Mouse (Mus musculus) neural tube, embryonic 14.5 days (tissue): ENCODE data around the gene Sptbn1. TPM values are rescaled to one million over a fixed set of nuclear protein-coding genes. Genes with fewer than 3 reads are reported as not detected.

ENCODE experiments used
- ATAC-seq: fragments of 200-750 bp; cut with Nextera tagmentation; 2 replicates; pipeline ENCODE4 v1.8.0; 2017; ENCODE audit warnings: low read depth, mild to moderate bottlenecking, moderate TSS enrichment, moderate library complexity
- H3K27ac ChIP-seq: fragments of 300-500 bp; sonication (generic); 2 replicates; pipeline ENCODE4 v1.5.1; 2014; ENCODE audit warnings: low read depth, mild to moderate bottlenecking, control low read depth, low read length, moderate library complexity, mixed read lengths
- H3K27me3 ChIP-seq: fragments of 300-500 bp; sonication (generic); 2 replicates; pipeline ENCODE4 v1.6.1; 2014; ENCODE audit warnings: low read length; ENCODE audit not compliant: control insufficient read depth, insufficient read depth
- H3K36me3 ChIP-seq: fragments of 300-500 bp; sonication (generic); 2 replicates; pipeline ENCODE4 v1.6.1; 2014; ENCODE audit warnings: low read length, mixed read lengths; ENCODE audit not compliant: control insufficient read depth, insufficient read depth
- H3K4me1 ChIP-seq: fragments of 300-500 bp; sonication (generic); 2 replicates; pipeline ENCODE4 v1.6.1; 2014; ENCODE audit warnings: low read length; ENCODE audit not compliant: control insufficient read depth, insufficient read depth
- H3K4me2 ChIP-seq: fragments of 300-500 bp; sonication (generic); 2 replicates; pipeline ENCODE4 v1.6.1; 2014; ENCODE audit warnings: mild to moderate bottlenecking, low read depth, low read length, control low read depth
- H3K4me3 ChIP-seq: fragments of 300-500 bp; sonication (generic); 2 replicates; pipeline ENCODE4 v1.5.1; 2014; ENCODE audit warnings: low read depth, low read length, control low read depth, mixed read lengths
- H3K9ac ChIP-seq: fragments of 300-500 bp; sonication (generic); replicated peaks from 2 replicates; pipeline ENCODE4 v1.6.1; 2014; ENCODE audit warnings: low read depth, mild to moderate bottlenecking, control low read depth, low read length, mixed read lengths
- H3K9me3 ChIP-seq: fragments of 300-500 bp; sonication (generic); 2 replicates; pipeline ENCODE4 v1.6.1; 2016; ENCODE audit warnings: low read length; ENCODE audit not compliant: control insufficient read depth
- WGBS: fragments of 180-500 bp; shearing (Covaris S2); extraction: QIAGEN DNeasy Blood & Tissue Kit; methylation state at CpG from one replicate; pipeline ENCODE4 v1.1.7; 2014; 5-methylcytosine and 5-hydroxymethylcytosine counted together
- polyA plus RNA-seq: library from polyadenylated mRNA; unstranded; fragments of >200 nt; fragmentation: Nextera tagmentation; extraction: Ambion mirVana; gene quantifications from 2 replicates; pipeline ENCODE4 v1.2.1, GENCODE M21; 2014

Gene Sptbn1
- polyA plus RNA-seq, 1 experiment from 2014 or later: 201 TPM

- H3K27me3 ChIP-seq: no peaks in the 10 kb centered on the region
- no peak overlapping the region for H3K9ac ChIP-seq
- H3K4me2 ChIP-seq: no peak overlapping the region
- no peaks in the 10 kb centered on the region for H3K36me3 ChIP-seq
- ATAC-seq: no peak
- no peaks in the 10 kb centered on the region for H3K9me3 ChIP-seq
- H3K27ac ChIP-seq: no peak overlapping the region
- WGBS: 92% methylated on average over 1 of the region's 1 CpGs
- H3K4me1 ChIP-seq: peaks cover 5% of the 10 kb centered on the region
- H3K4me3 ChIP-seq: no peak overlapping the region
Measured at GRCm38 (mm10) chr11:30161744-30162143, 106.2 kb downstream of the Sptbn1 start.

DNA sequence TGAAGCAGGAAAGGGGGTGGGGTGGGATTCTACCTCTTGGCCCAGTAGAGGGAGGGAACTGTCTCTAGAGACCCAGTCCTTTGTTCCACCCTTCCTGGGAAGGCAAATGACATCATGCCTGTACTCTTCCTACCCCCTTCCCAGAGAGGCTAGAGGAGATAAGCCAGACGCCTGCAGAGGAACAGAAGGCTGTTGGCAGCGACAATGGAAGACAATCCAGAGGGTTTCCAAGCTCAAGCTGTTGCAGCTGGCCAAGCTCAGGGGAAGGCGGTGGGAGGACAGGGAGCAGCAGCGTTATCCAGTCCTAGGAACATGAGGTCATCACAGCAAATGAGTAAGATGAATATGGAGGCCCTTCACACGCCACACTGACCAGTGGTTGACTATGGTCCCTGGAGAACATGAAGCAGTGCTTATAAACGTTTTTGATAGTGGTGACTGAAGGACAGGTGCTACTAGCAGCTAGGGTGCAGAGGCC is 106.8 kb downstream of the Sptbn1 start:
- ATAC-seq: peak; percentile 22; the same call in 1 of the 2 replicates

GRCm38 (mm10) chr11:30160625-30161172 is 107.3 kb downstream of the Sptbn1 start:
- no peaks in the 10 kb centered on the region for H3K9me3 ChIP-seq
- 74% methylated on average over 4 of the region's 4 CpGs for WGBS
- no peak overlapping the region for H3K4me2 ChIP-seq

More for the DNA sequence above, 106.8 kb downstream of the Sptbn1 start:
- peaks cover 5% of the 10 kb centered on the region for H3K4me1 ChIP-seq
- H3K27me3 ChIP-seq: no peaks in the 10 kb centered on the region
- no peak overlapping the region for H3K4me3 ChIP-seq
- H3K36me3 ChIP-seq: no peaks in the 10 kb centered on the region
- H3K4me2 ChIP-seq: no peak overlapping the region
- H3K27ac ChIP-seq: no peak overlapping the region
- 47% methylated on average over 6 of the region's 6 CpGs for WGBS
- H3K9ac ChIP-seq: no peak overlapping the region
- H3K9me3 ChIP-seq: no peaks in the 10 kb centered on the region

DNA sequence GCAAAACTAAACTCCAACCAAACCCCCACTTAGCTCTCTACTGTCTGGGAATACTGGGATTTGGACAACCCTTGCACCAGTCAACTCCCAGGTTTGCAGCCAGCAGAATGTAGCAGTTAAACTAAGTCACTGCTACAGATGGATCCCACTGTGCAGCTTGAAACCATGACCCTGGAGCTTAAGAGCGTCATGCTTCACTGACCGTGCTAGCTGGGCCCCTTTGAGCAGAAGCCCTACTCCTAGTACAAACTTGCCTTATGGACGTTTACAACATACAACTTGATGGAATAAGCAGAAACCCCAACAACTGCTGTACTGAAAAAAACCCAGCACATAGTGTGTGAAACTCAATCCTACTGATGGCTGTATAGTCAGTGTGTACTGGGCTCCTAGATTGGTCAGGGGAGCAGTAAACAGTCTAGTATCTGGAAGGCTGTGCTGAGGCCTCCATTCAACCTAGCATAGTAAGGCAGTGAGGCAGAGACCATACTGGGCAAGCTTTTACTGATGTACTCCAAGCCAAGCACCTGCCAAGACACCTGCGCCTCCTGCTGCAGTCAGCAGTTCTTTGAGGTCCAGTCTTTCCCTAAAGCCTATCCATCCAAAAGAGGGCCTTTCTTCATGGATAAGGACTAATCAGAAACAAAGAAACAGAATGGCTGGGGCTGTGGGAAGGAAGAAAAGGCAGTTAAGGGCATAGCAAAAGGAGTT is 108.3 kb downstream of the Sptbn1 start:
- no peaks in the 10 kb centered on the region for H3K9me3 ChIP-seq
- H3K4me3 ChIP-seq: no peak overlapping the region
- ATAC-seq: no peak
- H3K27ac ChIP-seq: no peak overlapping the region
- H3K4me2 ChIP-seq: no peak overlapping the region
- peaks cover 5% of the 10 kb centered on the region for H3K4me1 ChIP-seq
- no peak overlapping the region for H3K9ac ChIP-seq
- H3K27me3 ChIP-seq: no peaks in the 10 kb centered on the region
- 91% methylated on average over 4 of the region's 4 CpGs for WGBS
- no peaks in the 10 kb centered on the region for H3K36me3 ChIP-seq

More at GRCm38 (mm10) chr11:30160625-30161172, 107.3 kb downstream of the Sptbn1 start:
- peaks cover 5% of the 10 kb centered on the region for H3K4me1 ChIP-seq
- H3K27me3 ChIP-seq: no peaks in the 10 kb centered on the region
- no peak overlapping the region for H3K4me3 ChIP-seq
- no peak overlapping the region for H3K9ac ChIP-seq
- H3K27ac ChIP-seq: no peak overlapping the region
- ATAC-seq: peak; percentile 20; the same call in 1 of the 2 replicates
- H3K36me3 ChIP-seq: no peaks in the 10 kb centered on the region

DNA sequence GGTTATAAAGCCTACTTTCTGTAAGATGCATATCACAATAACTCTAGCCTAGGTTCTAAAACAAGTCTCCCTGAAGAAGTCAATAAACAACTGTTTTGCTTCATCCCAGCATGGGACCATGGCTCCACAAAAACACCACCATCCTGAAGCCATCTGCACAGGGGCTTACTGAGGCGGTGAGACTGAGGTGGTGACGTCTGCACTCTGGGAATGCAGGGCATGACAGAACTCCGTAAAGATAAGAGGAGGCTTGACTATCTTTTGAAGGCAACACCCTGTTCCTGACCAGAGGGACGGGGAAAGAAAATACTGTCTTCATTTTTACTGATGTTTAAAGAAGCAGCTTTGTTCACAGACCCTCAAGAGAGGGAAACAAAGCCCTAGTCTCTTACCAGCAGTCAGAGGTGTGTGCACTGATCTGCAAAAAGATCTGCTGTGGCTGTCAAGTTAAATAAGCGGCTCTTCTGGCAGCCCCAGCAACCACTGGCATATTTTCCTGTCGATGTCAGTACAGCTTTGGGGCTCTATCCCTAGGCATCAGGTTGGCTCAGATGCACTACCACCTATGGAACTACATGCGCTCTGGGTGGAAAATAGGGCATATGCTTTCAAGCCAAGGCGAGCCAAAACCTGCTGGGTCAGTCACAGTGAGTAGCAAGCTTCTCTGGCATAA is 109.8 kb downstream of the Sptbn1 start:
- Histone ChIP-seq H3K27me3 (no peaks in the 10 kb centered on the region), H3K36me3 (peaks cover 12% of the 10 kb centered on the region), H3K4me1 (peaks cover 5% of the 10 kb centered on the region), H3K9ac (no peak overlapping the region), H3K4me3 (no peak overlapping the region), H3K27ac (no peak overlapping the region), H3K4me2 (no peak overlapping the region), H3K9me3 (no peaks in the 10 kb centered on the region)
- 65% methylated on average over 8 of the region's 8 CpGs for WGBS
- no peak for ATAC-seq

DNA sequence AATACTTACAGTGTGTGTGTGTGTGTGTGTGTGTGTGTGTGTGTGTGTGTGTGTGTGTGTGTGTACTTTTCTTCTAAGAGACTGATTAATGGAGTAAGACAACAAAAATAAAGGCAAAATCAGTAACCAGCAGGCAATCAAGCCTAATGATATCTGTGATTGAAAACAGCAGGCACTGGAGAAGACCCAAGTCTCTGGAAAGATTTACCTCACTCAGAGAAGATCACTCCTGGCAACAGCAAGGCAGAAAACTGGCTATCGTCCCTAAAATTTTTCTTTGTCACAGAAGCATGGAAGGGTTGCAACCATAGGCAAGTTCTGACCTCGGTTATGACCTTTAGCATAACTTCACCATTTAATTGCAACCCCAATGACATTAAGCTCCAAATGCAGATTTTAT is 112.1 kb downstream of the Sptbn1 start:
- Histone ChIP-seq H3K27ac (no peak overlapping the region), H3K9ac (no peak overlapping the region), H3K9me3 (no peaks in the 10 kb centered on the region), H3K4me1 (no peaks in the 10 kb centered on the region), H3K4me2 (no peak overlapping the region), H3K27me3 (no peaks in the 10 kb centered on the region), H3K36me3 (peaks cover 30% of the 10 kb centered on the region), H3K4me3 (no peak overlapping the region)
- ATAC-seq: no peak
- WGBS: 84% methylated on average over 2 of the region's 2 CpGs

GRCm38 (mm10) chr11:30154980-30155379 is 113.0 kb downstream of the Sptbn1 start:
- H3K4me3 ChIP-seq: no peak overlapping the region
- ATAC-seq: no peak
- H3K9ac ChIP-seq: no peak overlapping the region
- no peak overlapping the region for H3K27ac ChIP-seq
- no peaks in the 10 kb centered on the region for H3K4me1 ChIP-seq
- no peaks in the 10 kb centered on the region for H3K27me3 ChIP-seq
- H3K4me2 ChIP-seq: no peak overlapping the region
- 96% methylated on average over 2 of the region's 2 CpGs for WGBS
- peaks cover 39% of the 10 kb centered on the region for H3K36me3 ChIP-seq
- H3K9me3 ChIP-seq: no peaks in the 10 kb centered on the region

DNA sequence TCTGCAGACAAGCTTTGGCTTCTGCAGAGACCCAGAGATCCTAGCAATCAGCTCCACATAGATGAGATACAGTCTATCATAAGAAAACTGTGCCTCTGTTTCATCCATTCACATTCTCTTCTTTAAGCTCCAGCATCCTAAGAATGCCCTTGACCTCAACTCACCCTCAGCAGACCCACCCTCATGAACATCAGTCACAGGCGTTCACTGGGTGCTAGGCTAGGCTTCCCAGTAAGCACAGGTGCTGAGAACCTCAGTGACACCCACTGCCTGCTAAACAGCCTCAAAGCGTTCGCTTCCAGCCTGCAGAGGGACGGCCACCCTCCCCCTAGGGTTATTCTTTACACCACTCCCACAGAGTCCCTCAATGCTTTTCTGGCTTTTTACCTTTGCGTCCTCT is 119.1 kb downstream of the Sptbn1 start:
- H3K4me1 ChIP-seq: no peaks in the 10 kb centered on the region
- H3K4me2 ChIP-seq: no peak overlapping the region
- no peak overlapping the region for H3K9ac ChIP-seq
- no peaks in the 10 kb centered on the region for H3K27me3 ChIP-seq
- ATAC-seq: no peak
- WGBS: 90% methylated on average over 5 of the region's 5 CpGs
- H3K27ac ChIP-seq: no peak overlapping the region
- H3K9me3 ChIP-seq: no peaks in the 10 kb centered on the region
- H3K4me3 ChIP-seq: no peak overlapping the region
- H3K36me3 ChIP-seq: peaks cover 67% of the 10 kb centered on the region

- no peaks in the 10 kb centered on the region for H3K4me1 ChIP-seq
- no peaks in the 10 kb centered on the region for H3K27me3 ChIP-seq
- no peak overlapping the region for H3K4me3 ChIP-seq
- H3K27ac ChIP-seq: no peak overlapping the region
- peaks cover 61% of the 10 kb centered on the region for H3K36me3 ChIP-seq
- ATAC-seq: no peak
- H3K9ac ChIP-seq: no peak overlapping the region
- H3K9me3 ChIP-seq: no peaks in the 10 kb centered on the region
- no peak overlapping the region for H3K4me2 ChIP-seq
Measured at GRCm38 (mm10) chr11:30148378-30148777, 119.6 kb downstream of the Sptbn1 start.
